Mouse (Mus musculus): ENCODE results near the gene Sirt7.

Sirt7 gene

DNA sequence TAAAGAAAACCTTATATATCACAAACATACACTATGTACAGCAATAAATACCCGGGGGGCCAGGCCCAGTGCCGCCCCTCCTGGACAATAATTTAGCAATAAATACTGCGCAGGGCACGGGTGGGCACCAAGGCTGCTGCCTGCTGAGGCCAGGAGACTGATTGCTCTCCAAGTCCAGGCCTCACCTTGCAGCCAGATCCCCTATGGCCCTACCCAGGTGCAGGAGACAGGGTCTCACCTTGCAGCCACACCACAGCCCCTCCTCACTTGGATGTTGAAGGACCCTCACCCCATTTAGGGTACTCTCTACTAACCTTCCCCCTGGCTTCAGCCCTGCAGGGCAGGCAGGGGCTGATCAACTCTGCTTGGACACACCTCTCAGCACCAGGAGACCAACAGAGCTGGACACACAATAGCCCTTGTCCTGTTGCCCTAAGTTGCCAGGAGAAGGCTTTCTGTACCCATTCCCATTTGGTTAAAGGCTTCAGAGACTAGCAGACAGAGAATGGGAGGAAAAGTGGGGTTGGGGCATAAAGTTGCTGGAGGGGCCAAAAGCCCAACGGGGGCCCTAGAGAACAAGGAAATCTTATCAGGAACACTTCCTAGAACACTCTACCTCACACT is at the start of gene Sirt7:
Gene Sirt7 (minus strand): TSS at position 89 of the 624 bp plus-strand sequence.
- DNase-seq = no peak

DNA sequence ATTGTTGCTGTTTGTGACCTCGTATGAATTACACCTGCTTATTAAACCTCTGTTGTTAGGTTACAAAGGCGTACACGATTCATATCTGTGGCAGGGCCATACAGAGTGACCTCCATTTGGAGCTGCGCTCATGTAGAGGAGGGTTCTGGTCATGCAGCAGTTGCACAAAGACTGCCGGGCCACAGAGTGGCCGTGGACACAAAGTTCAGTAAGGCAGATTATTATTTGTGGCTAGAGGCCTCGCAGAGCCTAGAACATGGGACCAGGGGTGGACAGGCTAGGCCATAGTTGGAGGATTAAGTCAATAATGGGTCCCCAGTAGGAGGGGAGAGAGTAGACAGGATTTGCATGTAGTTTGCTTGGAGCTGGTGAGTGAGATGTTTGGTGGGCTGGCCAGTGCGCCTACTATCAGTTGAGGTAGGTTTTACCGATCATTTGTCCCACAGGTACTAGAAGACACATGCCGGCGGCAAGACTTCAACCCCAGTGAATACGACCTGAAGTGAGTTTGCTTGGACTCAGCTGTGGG is 48.6 kb upstream of the Sirt7 start:
- no peak for DNase-seq

DNA sequence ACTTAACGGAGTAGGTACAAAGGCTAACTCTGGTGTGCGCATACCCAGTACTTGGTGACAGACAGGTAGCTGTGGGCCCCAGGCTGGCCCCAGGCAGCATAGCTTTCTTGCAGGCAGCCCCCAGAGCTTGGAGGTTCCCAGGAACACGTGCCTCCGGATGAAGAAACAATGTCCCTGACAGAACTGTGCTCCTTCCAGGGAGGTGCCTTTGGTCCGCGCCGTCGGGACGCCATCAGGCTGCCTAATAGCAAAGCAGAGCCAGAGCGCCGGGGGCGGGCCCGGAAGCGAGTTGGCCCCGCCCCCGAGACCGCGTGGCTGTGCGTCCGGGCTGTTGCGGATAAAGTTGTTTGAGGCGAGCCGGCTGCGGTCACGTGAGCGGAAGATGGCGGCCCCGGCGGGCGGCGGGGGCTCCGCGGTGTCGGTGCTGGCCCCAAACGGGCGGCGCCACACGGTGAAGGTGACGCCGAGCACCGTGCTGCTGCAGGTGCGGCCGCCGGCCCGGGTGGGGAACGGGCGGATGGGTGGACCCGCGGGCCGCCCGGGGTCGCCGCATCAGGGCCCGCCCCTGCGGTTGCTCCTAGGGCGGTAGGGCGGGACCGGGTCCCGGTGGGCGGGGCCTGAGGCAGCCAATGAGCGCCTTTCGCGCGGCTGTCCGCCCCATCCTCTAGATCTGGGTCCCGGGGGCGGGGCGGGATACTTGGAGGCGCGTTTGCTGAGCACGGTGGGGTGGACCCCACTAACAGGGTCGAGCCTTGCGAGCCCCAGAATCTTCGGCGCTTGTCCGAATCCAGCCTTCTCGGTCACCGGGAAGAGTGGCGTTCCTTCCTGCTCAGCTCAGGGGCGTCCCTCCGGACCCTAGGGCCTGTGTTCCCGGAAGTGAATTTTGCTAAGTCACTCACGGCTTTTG is 47.9 kb upstream of the Sirt7 start, which contains the start of gene Aspscr1:
Gene Aspscr1 (plus strand): TSS at position 287 of the 907 bp plus-strand sequence.
- DNase-seq = peak; percentile 98

DNA sequence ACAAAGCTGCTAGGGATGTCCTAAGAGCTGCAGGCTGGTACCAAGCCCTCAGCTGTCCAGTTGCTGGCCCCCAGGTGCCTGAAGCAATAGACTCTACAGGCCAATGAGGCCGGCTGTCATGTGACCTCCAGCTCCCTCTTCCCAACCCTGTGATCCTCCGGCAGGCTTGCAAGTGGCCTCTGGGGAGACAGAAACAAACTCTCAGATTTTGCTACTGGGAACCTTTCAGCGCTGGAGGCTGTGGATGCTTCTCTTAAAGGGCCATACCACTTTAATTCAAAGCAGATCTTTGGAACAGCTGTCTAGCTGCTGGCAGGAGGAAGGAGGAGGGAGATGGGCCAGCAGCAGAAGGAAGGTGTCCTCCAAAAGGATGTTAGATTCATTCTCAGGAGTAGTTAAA is 41.6 kb upstream of the Sirt7 start:
- DNase-seq = no peak

DNA sequence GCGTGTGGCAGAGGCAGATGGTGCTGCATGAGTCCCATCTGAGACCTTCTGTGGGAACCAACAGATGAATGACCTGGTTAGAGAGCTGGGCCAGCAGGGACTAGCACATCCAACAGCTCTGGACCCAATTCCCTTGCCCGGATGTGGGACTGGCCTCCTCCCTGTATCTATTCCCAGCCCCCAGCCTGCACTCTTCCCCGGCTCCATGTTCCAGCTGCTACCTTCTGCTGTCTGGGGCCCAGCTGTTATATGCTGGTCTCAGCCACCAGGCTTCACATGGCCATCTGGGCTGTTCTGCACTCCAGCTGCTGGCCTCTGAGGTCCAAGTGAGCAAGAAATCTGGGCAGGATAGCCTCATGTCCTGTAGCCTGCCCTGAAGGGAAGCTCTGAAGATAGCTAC is 40.4 kb upstream of the Sirt7 start:
- peak in 1 of 2 experiments; percentile 20 for DNase-seq

GRCm38 (mm10) chr11:120663714-120664113 is 38.7 kb upstream of the Sirt7 start:
- DNase-seq = no peak

DNA sequence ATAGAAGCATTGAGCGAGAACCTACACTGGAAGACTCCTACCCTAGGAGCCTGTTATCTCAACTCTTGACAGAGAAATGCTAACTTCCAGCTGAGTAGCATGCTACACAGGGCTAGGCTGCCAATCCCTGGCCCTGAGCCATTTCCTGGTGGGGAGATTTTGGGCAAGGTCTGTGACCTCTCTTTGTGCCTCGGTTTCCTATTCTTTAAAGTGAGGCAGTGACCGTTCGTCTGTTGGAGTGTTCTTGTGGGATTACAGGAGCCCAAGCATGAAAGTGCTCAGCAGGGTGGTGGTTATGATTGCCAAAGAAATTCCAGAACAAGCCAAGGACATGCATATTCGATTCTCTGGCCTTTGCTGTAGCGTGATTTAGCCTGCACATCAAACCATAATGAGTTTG is 37.7 kb upstream of the Sirt7 start:
- DNase-seq = peak; percentile 50 to 53

- DNase-seq = no peak
These were observed 36.0 kb upstream of the Sirt7 start, which contains the start of gene Notum for GRCm38 (mm10) chr11:120661076-120661460. TSS of gene Notum (minus strand) at chr11:120661175.

DNA sequence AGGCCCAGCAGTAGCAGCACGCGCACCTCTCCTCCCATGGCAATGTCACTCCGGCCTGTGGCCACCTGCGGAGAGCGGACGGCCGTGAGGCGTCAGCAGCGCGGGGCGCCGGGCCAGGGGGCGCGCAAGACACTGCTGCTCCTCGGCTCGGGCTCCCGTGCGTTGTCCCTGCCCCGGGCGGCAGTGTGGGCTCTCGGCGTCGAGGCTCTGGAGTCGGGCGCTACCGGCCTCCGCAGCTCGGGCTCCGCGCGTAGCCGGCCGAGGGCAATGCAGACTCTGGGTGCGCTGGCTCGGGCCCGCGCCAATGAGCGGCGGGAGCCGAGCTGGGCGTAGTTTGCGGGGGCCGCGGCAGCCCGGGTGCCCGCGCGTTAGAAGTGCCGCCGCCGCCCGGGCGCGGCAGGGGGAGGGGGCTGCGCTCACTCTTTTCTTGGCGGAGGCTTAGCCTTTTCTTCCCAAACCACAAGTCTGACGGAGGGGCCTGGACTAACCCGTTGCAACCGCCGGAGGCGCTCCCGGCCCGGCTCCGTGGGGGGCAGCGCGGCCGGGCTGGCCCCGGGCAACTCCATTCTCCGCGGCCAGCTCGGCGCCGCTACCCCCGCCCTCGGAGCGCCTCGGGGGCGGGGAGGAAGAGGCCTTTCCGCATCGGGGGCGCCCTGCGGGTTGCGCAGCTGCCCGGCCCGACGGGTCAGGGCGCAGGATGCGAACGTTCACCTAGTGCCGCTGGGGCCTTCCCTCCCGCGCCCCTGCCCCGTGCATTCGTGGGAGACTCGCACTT is 35.4 kb upstream of the Sirt7 start:
- peak; percentile 57 to 67 for DNase-seq

- no peak for DNase-seq
These were observed 34.7 kb upstream of the Sirt7 start for GRCm38 (mm10) chr11:120659509-120660300.

DNA sequence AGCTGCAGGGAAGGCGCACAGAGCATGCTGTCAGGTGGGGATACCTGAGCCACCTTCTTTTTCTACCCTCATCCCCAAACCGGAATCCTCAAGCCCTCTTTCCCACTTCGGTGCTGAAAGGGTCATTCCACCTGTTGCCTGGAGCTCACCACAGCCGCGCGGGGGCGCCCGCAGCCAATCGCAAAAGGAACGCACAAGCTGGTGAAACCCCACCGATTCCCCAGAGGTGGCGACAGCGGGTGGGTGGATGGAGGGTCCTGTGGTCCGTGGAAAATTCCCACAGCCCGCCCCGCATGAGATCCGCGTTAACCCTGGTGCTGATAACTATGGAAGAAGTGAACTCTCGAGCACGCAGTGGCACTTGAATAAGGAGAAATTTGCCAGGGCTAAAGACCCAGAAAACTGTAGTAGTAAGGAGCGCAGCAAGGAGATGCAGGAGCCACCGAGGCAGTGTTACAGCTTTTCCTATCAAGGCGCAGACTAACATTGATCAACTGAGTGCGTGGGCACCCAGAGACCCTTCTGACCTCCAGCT is 33.9 kb upstream of the Sirt7 start:
- peak; percentile 84 for DNase-seq

- no peak for DNase-seq
These were observed 32.3 kb upstream of the Sirt7 start for GRCm38 (mm10) chr11:120657301-120657700.

- DNase-seq = no peak
These were observed 29.7 kb upstream of the Sirt7 start for GRCm38 (mm10) chr11:120654741-120655140.

GRCm38 (mm10) chr11:120651872-120652271 is 26.8 kb upstream of the Sirt7 start:
- DNase-seq = no peak

- DNase-seq = peak; percentile 55 to 62
These were observed 23.0 kb upstream of the Sirt7 start, which contains the start of gene Myadml2 for GRCm38 (mm10) chr11:120648001-120648476. TSS of gene Myadml2 (minus strand) at chr11:120648158.

GRCm38 (mm10) chr11:120647047-120647830 is 22.2 kb upstream of the Sirt7 start:
- DNase-seq = no peak

DNA sequence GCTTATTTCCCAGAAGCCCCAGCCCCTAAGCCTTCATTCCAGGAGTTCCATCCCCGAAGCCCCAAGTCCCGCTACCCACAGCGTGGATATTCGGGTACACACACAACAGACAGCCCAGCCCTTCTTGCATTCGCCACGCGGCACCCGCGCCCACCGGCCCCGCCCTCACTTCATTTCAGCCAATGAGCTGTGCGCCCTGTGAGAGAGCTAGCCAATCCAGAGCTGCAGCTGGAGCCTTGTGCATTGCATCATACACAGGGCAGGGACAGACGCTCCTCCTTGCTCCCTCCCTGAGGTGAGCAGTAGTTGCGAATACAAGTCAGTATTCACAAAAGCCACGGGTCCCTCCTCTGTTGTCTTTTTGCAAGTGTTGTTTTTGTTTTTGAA is 18.6 kb upstream of the Sirt7 start, which contains the start of gene Pycr1:
Gene Pycr1 (minus strand): TSS at position 169 of the 387 bp plus-strand sequence.
- DNase-seq = peak; percentile 96 to 97

GRCm38 (mm10) chr11:120642939-120643600 is 18.0 kb upstream of the Sirt7 start:
- peak; percentile 49 to 58 for DNase-seq

DNA sequence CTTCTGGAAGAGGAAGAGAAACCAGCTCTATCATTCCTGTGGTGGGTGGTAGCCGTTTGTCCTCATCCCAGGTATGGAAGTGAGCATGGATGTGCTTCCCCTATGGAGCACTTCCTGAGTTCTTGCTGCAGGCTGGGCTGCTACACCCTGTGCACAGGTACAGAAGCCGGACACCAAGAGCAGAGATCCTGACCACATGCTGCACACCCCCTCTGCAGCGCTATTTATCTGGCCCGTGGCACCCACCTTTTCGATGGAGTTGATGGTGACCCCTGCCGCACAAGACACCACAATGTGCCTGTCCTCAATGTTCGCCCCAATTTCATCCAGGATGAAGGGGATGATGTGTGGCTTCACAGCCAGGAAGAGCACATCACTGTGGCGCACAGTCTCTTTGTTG is 16.8 kb upstream of the Sirt7 start:
- DNase-seq = no peak

- DNase-seq = no peak
These were observed 16.2 kb upstream of the Sirt7 start for GRCm38 (mm10) chr11:120641255-120641654.
